Mouse (Mus musculus): Measurements from ENCODE around the gene Hdac9. TPM values are rescaled to one million over a fixed set of nuclear protein-coding genes. Genes with fewer than 3 reads are reported as not detected.

The Hdac9 gene
- polyA plus RNA-seq, 1 experiment, result 11.0 TPM

DNA sequence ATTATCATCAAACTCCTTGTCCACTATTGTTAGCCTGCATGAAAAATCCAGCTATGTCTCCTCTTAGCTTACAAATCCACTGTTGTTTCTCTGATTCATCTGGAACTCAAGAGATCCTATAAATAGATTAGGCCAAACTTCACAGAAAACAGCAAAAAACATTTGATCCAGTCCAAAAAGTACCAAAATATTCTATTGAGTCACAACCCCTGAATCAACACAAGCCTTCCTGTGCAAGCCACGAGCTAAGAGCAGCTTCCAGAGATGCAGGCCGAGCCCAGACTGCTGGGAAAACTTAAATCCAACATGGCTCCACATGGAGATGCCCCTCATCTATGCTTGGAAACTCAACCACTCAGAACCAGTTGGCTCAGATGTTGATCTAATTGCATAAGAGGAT, 113.2 kb downstream of the Hdac9 start:
- no peak for DNase-seq (ENCODE audit: low read depth)
- TF ChIP-seq CTCF (IDR thresholded peaks at IDR 0.05; ENCODE audit: borderline replicate concordance, extremely low read depth, insufficient read depth, insufficient read length) (no peak), POLR2A (IDR thresholded peaks at IDR 0.05; ENCODE audit: borderline replicate concordance, extremely low read depth, insufficient read depth, insufficient read length, poor library complexity, severe bottlenecking) (no peak)

GRCm38 (mm10) chr12:34802308-34802707, 114.6 kb downstream of the Hdac9 start:
- no peak for DNase-seq (ENCODE audit: low read depth)
- TF ChIP-seq POLR2A (IDR thresholded peaks at IDR 0.05; ENCODE audit: borderline replicate concordance, extremely low read depth, insufficient read depth, insufficient read length, poor library complexity, severe bottlenecking) (no peak), CTCF (IDR thresholded peaks at IDR 0.05; ENCODE audit: borderline replicate concordance, extremely low read depth, insufficient read depth, insufficient read length) (no peak)

DNA sequence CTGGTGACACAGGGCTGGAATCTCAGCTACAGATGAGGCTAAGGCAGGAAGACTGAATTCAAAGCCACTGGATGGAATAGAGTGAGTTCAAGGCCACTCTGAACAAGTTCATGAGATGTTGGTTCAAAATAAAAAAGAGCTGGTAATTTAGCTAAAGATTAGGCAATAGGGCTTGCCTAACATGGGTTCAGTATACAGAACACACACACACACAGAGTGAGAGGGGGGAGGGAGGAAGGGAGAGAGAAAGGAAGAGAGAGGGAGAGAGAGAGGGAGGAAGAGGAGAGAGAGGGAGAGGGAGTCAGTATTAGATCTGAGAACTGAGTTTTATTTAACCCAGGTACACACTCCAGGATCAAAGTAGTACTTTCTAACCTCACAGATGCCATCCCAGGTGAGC, 115.1 kb downstream of the Hdac9 start:
- no peak for DNase-seq (ENCODE audit: low read depth)
- TF ChIP-seq CTCF (IDR thresholded peaks at IDR 0.05; ENCODE audit: borderline replicate concordance, extremely low read depth, insufficient read depth, insufficient read length) (no peak), POLR2A (IDR thresholded peaks at IDR 0.05; ENCODE audit: borderline replicate concordance, extremely low read depth, insufficient read depth, insufficient read length, poor library complexity, severe bottlenecking) (no peak)

GRCm38 (mm10) chr12:34797389-34797788, 119.5 kb downstream of the Hdac9 start:
- DNase-seq (ENCODE audit: low read depth), result peak; percentile 36

DNA sequence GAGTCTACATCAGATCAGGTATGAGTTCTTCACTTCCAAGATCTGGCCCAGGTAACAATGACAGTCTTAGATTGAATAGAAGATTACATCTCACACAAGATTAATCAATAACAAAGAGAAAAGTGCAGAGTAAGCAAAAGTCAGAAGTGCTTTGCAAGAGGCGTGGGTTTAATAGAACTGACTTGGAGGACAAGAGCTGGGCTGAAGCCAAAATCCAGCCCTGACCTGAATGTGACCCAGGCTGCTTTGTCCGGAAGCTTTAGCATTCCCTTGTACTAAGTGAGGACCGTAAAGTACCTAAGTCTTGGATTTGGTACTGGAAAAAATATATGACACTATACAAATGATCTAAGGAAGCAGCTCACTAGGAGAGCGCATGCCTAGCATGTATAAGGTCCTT, 121.4 kb downstream of the Hdac9 start:
- no peak for TF ChIP-seq CTCF (IDR thresholded peaks at IDR 0.05; ENCODE audit: borderline replicate concordance, extremely low read depth, insufficient read depth, insufficient read length)
- no peak for TF ChIP-seq POLR2A (IDR thresholded peaks at IDR 0.05; ENCODE audit: borderline replicate concordance, extremely low read depth, insufficient read depth, insufficient read length, poor library complexity, severe bottlenecking)
- no peak for DNase-seq (ENCODE audit: low read depth)

More at GRCm38 (mm10) chr12:34797389-34797788, 119.5 kb downstream of the Hdac9 start:
- no peak for TF ChIP-seq POLR2A (IDR thresholded peaks at IDR 0.05; ENCODE audit: borderline replicate concordance, extremely low read depth, insufficient read depth, insufficient read length, poor library complexity, severe bottlenecking)
- no peak for TF ChIP-seq CTCF (IDR thresholded peaks at IDR 0.05; ENCODE audit: borderline replicate concordance, extremely low read depth, insufficient read depth, insufficient read length)

GRCm38 (mm10) chr12:34792113-34792452, 124.8 kb downstream of the Hdac9 start:
- TF ChIP-seq POLR2A (IDR thresholded peaks at IDR 0.05; ENCODE audit: borderline replicate concordance, extremely low read depth, insufficient read depth, insufficient read length, poor library complexity, severe bottlenecking) (no peak), CTCF (IDR thresholded peaks at IDR 0.05; ENCODE audit: borderline replicate concordance, extremely low read depth, insufficient read depth, insufficient read length) (no peak)
- peak; percentile 61 for DNase-seq (ENCODE audit: low read depth)

GRCm38 (mm10) chr12:34791213-34792112, 125.4 kb downstream of the Hdac9 start:
- DNase-seq (ENCODE audit: low read depth), result peak; percentile 27
- TF ChIP-seq CTCF (IDR thresholded peaks at IDR 0.05; ENCODE audit: borderline replicate concordance, extremely low read depth, insufficient read depth, insufficient read length), result no peak
- TF ChIP-seq POLR2A (IDR thresholded peaks at IDR 0.05; ENCODE audit: borderline replicate concordance, extremely low read depth, insufficient read depth, insufficient read length, poor library complexity, severe bottlenecking), result no peak

DNA sequence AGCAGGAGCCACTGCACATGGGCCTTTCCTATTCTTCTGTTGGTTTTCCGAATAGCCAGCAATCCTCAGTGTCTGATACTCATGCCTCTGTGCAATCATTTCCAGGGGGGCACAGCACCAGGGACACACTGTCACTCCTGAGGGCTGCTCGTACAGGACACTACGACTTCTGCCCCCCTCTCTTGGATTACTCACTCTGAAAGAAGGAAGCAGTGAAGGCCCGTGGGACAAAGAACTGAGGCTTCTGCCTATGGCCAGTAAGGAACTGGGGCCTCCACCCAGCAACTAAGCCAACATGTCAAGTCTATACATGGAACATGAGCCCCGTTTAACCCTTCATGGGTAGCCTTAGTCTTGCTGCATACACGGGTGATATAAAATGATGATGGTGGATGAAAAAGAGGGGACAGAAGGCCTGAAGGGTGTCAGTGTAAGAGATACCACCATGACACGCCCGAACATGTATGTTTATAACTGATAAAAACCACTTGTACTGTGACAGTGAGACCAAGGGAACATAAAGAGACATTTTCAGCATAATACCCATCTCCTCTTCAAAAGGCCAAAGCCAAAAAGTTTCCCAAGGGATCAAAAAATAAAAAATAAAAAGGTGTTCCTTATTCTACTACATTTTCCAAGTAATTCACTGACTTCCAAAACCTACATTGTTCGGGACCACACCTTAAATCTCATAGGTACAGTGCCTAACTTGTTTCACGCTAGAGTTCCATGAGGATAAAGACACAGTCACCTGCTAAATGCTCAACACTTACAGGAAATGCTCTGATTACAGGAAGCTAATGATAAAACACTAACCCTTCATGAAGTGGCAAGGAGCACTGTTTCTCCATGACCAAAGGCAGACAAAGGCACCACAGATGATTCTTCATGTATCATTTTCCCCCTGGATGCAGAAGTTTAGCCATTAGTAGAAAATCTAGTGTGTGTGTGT, 127.6 kb downstream of the Hdac9 start:
- no peak for DNase-seq (ENCODE audit: low read depth)
- TF ChIP-seq CTCF (IDR thresholded peaks at IDR 0.05; ENCODE audit: borderline replicate concordance, extremely low read depth, insufficient read depth, insufficient read length) (no peak), POLR2A (IDR thresholded peaks at IDR 0.05; ENCODE audit: borderline replicate concordance, extremely low read depth, insufficient read depth, insufficient read length, poor library complexity, severe bottlenecking) (no peak)

DNA sequence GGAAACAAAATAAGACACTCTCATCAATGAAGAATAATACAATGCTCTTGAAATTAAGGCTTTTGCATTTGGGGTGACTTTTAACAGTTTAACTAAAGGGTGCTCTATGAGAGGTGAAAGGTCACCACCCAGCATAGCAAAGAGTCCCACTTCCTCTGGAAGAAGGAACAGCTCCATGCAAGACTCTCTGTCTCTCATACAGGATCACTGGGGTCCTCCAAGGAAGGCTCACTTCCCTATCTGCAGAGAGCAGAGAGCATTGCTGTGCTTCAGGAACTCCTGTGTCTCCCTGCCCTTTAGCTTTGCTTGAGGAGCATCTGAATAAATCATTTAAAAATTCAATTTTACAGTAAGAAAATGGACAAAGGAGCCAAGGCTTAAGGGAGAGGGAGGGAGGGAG, 129.5 kb downstream of the Hdac9 start:
- DNase-seq (ENCODE audit: low read depth), result no peak
- TF ChIP-seq POLR2A (IDR thresholded peaks at IDR 0.05; ENCODE audit: borderline replicate concordance, extremely low read depth, insufficient read depth, insufficient read length, poor library complexity, severe bottlenecking), result no peak
- no peak for TF ChIP-seq CTCF (IDR thresholded peaks at IDR 0.05; ENCODE audit: borderline replicate concordance, extremely low read depth, insufficient read depth, insufficient read length)

DNA sequence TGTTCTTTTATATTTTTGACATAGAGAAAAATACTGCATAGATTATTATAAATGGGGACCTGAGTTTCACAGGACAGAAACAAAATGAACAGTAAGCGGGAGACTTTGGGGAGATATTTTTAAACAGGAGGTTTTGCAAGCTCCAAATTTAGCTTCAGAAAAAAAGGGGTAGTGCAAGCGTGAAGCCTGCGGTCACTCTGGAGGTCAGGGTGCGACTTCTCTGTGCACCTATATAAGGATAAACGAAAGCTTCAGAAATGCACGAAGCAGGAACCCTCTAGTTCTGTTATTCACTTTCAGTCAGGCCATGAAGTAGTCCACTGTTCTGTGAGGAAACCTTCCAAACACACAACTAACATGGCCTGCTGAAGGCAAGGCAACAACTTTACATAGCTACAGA, 133.3 kb downstream of the Hdac9 start:
- TF ChIP-seq POLR2A (IDR thresholded peaks at IDR 0.05; ENCODE audit: borderline replicate concordance, extremely low read depth, insufficient read depth, insufficient read length, poor library complexity, severe bottlenecking), result no peak
- no peak for TF ChIP-seq CTCF (IDR thresholded peaks at IDR 0.05; ENCODE audit: borderline replicate concordance, extremely low read depth, insufficient read depth, insufficient read length)
- DNase-seq (ENCODE audit: low read depth), result no peak

- TF ChIP-seq POLR2A (IDR thresholded peaks at IDR 0.05; ENCODE audit: borderline replicate concordance, extremely low read depth, insufficient read depth, insufficient read length, poor library complexity, severe bottlenecking), result no peak
- TF ChIP-seq CTCF (IDR thresholded peaks at IDR 0.05; ENCODE audit: borderline replicate concordance, extremely low read depth, insufficient read depth, insufficient read length), result no peak
- no peak for DNase-seq (ENCODE audit: low read depth)
Observed at GRCm38 (mm10) chr12:34779368-34779957, 137.4 kb downstream of the Hdac9 start.

Data from brain, embryonic 14.5 days (tissue).